Mouse (Mus musculus) thymus, adult 2 months (tissue): Measurements from ENCODE around the gene Tom1l2.

Experiments
- CTCF ChIP-seq: fragments of 200-500 bp; IDR thresholded peaks from 2 replicates; pipeline ENCODE4 v1.5.1; 2012; ENCODE audit warnings: mild to moderate bottlenecking, control low read depth, low read length, moderate library complexity, borderline replicate concordance; ENCODE audit not compliant: control insufficient read depth, poor library complexity, insufficient read depth; ENCODE audit errors: extremely low read depth
- POLR2A ChIP-seq: fragments of 200-500 bp; IDR thresholded peaks from 2 replicates; pipeline ENCODE4 v1.6.1; 2012; ENCODE audit warnings: mild to moderate bottlenecking, low read length, control low read depth, moderate library complexity; ENCODE audit not compliant: control insufficient read depth, poor library complexity, insufficient read depth; ENCODE audit errors: extremely low read depth

GRCm38 (mm10) chr11:60240509-60240908 is 112.2 kb downstream of the Tom1l2 start:
- TF ChIP-seq CTCF = no peak
- no peak for TF ChIP-seq POLR2A
